Mouse (Mus musculus): ENCODE data around the gene H2-DMb2. TPM values are rescaled to one million over a fixed set of nuclear protein-coding genes. Genes with fewer than 3 reads are reported as not detected.
A peak's percentile ranks its signal among the peaks of the same experiment; 100 is the strongest.

Gene H2-DMb2
- polyA plus RNA-seq, 1 experiment = 0.84 TPM

- TF ChIP-seq CTCF (IDR thresholded peaks at IDR 0.05; ENCODE audit: extremely low read depth, insufficient read depth, low read length) (no peak), POLR2A (IDR thresholded peaks at IDR 0.05; ENCODE audit: extremely low read depth, insufficient read depth, low read length) (no peak)
- H3K27ac ChIP-seq (ENCODE audit: insufficient read depth, low read length) = no peak overlapping the region
- H3K4me1 ChIP-seq (ENCODE audit: control insufficient read depth, insufficient read depth, low read length) = no peaks in the 10 kb centered on the region
- no peak overlapping the region for H3K4me3 ChIP-seq (ENCODE audit: insufficient read depth, low read length)
These were observed 38.3 kb upstream of the H2-DMb2 start for GRCm38 (mm10) chr17:34104804-34105203.

- Histone ChIP-seq H3K4me1 (ENCODE audit: control insufficient read depth, insufficient read depth, low read length) (no peaks in the 10 kb centered on the region), H3K4me3 (ENCODE audit: insufficient read depth, low read length) (no peak overlapping the region), H3K27ac (ENCODE audit: insufficient read depth, low read length) (no peak overlapping the region)
- TF ChIP-seq POLR2A (IDR thresholded peaks at IDR 0.05; ENCODE audit: extremely low read depth, insufficient read depth, low read length) = no peak
- no peak for TF ChIP-seq CTCF (IDR thresholded peaks at IDR 0.05; ENCODE audit: extremely low read depth, insufficient read depth, low read length)
These were observed 36.6 kb upstream of the H2-DMb2 start for GRCm38 (mm10) chr17:34106555-34106954.

GRCm38 (mm10) chr17:34107109-34107867, 35.8 kb upstream of the H2-DMb2 start:
- no peak overlapping the region for H3K27ac ChIP-seq (ENCODE audit: insufficient read depth, low read length)
- no peaks in the 10 kb centered on the region for H3K4me1 ChIP-seq (ENCODE audit: control insufficient read depth, insufficient read depth, low read length)
- TF ChIP-seq POLR2A (IDR thresholded peaks at IDR 0.05; ENCODE audit: extremely low read depth, insufficient read depth, low read length) (no peak), CTCF (IDR thresholded peaks at IDR 0.05; ENCODE audit: extremely low read depth, insufficient read depth, low read length) (no peak)
- H3K4me3 ChIP-seq (ENCODE audit: insufficient read depth, low read length) = no peak overlapping the region

- Histone ChIP-seq H3K4me3 (ENCODE audit: insufficient read depth, low read length) (no peak overlapping the region), H3K27ac (ENCODE audit: insufficient read depth, low read length) (no peak overlapping the region), H3K4me1 (ENCODE audit: control insufficient read depth, insufficient read depth, low read length) (no peaks in the 10 kb centered on the region)
- TF ChIP-seq POLR2A (IDR thresholded peaks at IDR 0.05; ENCODE audit: extremely low read depth, insufficient read depth, low read length) = no peak
- TF ChIP-seq CTCF (IDR thresholded peaks at IDR 0.05; ENCODE audit: extremely low read depth, insufficient read depth, low read length) = no peak
These were observed 34.6 kb upstream of the H2-DMb2 start for GRCm38 (mm10) chr17:34108460-34108859.

- Histone ChIP-seq H3K27ac (ENCODE audit: insufficient read depth, low read length) (no peak overlapping the region), H3K4me3 (ENCODE audit: insufficient read depth, low read length) (no peak overlapping the region), H3K4me1 (ENCODE audit: control insufficient read depth, insufficient read depth, low read length) (no peaks in the 10 kb centered on the region)
- peak; percentile 34; the same call in 1 of the 2 replicates for TF ChIP-seq CTCF (IDR thresholded peaks at IDR 0.05; ENCODE audit: extremely low read depth, insufficient read depth, low read length)
- no peak for TF ChIP-seq POLR2A (IDR thresholded peaks at IDR 0.05; ENCODE audit: extremely low read depth, insufficient read depth, low read length)
These were observed 33.9 kb upstream of the H2-DMb2 start for GRCm38 (mm10) chr17:34109038-34109805.

- H3K27ac ChIP-seq (ENCODE audit: insufficient read depth, low read length) = no peak overlapping the region
- H3K4me3 ChIP-seq (ENCODE audit: insufficient read depth, low read length) = no peak overlapping the region
- TF ChIP-seq CTCF (IDR thresholded peaks at IDR 0.05; ENCODE audit: extremely low read depth, insufficient read depth, low read length) (no peak), POLR2A (IDR thresholded peaks at IDR 0.05; ENCODE audit: extremely low read depth, insufficient read depth, low read length) (no peak)
- no peaks in the 10 kb centered on the region for H3K4me1 ChIP-seq (ENCODE audit: control insufficient read depth, insufficient read depth, low read length)
These were observed 33.3 kb upstream of the H2-DMb2 start for GRCm38 (mm10) chr17:34109806-34110195.

- Histone ChIP-seq H3K4me1 (ENCODE audit: control insufficient read depth, insufficient read depth, low read length) (no peaks in the 10 kb centered on the region; the same call in 1 of the 2 replicates), H3K4me3 (ENCODE audit: insufficient read depth, low read length) (no peak overlapping the region), H3K27ac (ENCODE audit: insufficient read depth, low read length) (no peak overlapping the region)
- TF ChIP-seq POLR2A (IDR thresholded peaks at IDR 0.05; ENCODE audit: extremely low read depth, insufficient read depth, low read length) (no peak), CTCF (IDR thresholded peaks at IDR 0.05; ENCODE audit: extremely low read depth, insufficient read depth, low read length) (no peak)
These were observed 32.8 kb upstream of the H2-DMb2 start for GRCm38 (mm10) chr17:34110309-34110708.

- TF ChIP-seq POLR2A (IDR thresholded peaks at IDR 0.05; ENCODE audit: extremely low read depth, insufficient read depth, low read length) = no peak
- H3K4me1 ChIP-seq (ENCODE audit: control insufficient read depth, insufficient read depth, low read length) = no peaks in the 10 kb centered on the region; the same call in 1 of the 2 replicates
These were observed 29.0 kb upstream of the H2-DMb2 start for GRCm38 (mm10) chr17:34114114-34114513.

GRCm38 (mm10) chr17:34116736-34117370, 26.3 kb upstream of the H2-DMb2 start:
- H3K4me1 ChIP-seq (ENCODE audit: control insufficient read depth, insufficient read depth, low read length) = no peaks in the 10 kb centered on the region; the same call in 1 of the 2 replicates
- TF ChIP-seq CTCF (IDR thresholded peaks at IDR 0.05; ENCODE audit: extremely low read depth, insufficient read depth, low read length) = no peak
- TF ChIP-seq POLR2A (IDR thresholded peaks at IDR 0.05; ENCODE audit: extremely low read depth, insufficient read depth, low read length) = no peak
- peak overlapping the region; percentile 99 for H3K4me3 ChIP-seq (ENCODE audit: insufficient read depth, low read length)
- no peak overlapping the region for H3K27ac ChIP-seq (ENCODE audit: insufficient read depth, low read length)

More at GRCm38 (mm10) chr17:34114114-34114513, 29.0 kb upstream of the H2-DMb2 start:
- Histone ChIP-seq H3K27ac (ENCODE audit: insufficient read depth, low read length) (no peak overlapping the region), H3K4me3 (ENCODE audit: insufficient read depth, low read length) (no peak overlapping the region)

Measured in cortical plate, adult 2 months (tissue).